Mouse (Mus musculus) lung, embryonic 16.5 days (tissue): ENCODE data around the gene Ackr2. TPM values are rescaled to one million over a fixed set of nuclear protein-coding genes. Genes with fewer than 3 reads are reported as not detected.

Source experiments
- ATAC-seq: fragments of 200-750 bp; cut with Nextera tagmentation; 2 replicates; pipeline ENCODE4 v1.8.0; 2017; ENCODE audit warnings: low read depth, mild to moderate bottlenecking, moderate library complexity
- H3K27ac ChIP-seq: fragments of 300-500 bp; sonication (generic); 2 replicates; pipeline ENCODE4 v1.5.1; 2014; ENCODE audit warnings: mild to moderate bottlenecking, control low read depth, low read length
- H3K27me3 ChIP-seq: fragments of 300-500 bp; sonication (generic); 2 replicates; pipeline ENCODE4 v1.6.1; 2014; ENCODE audit warnings: low read depth, low read length, mixed read lengths; ENCODE audit not compliant: control insufficient read depth, insufficient read depth
- H3K36me3 ChIP-seq: fragments of 300-500 bp; sonication (generic); 2 replicates; pipeline ENCODE4 v1.6.1; 2014; ENCODE audit warnings: low read length; ENCODE audit not compliant: control insufficient read depth, insufficient read depth
- H3K4me1 ChIP-seq: fragments of 300-500 bp; sonication (generic); replicated peaks from 2 replicates; pipeline ENCODE4 v1.6.1; 2014; ENCODE audit warnings: low read length, mixed read lengths; ENCODE audit not compliant: control insufficient read depth, insufficient read depth
- H3K4me2 ChIP-seq: fragments of 300-500 bp; sonication (generic); 2 replicates; pipeline ENCODE4 v1.6.1; 2014; ENCODE audit warnings: low read depth, low read length, control low read depth
- H3K4me3 ChIP-seq: fragments of 300-500 bp; sonication (generic); 2 replicates; pipeline ENCODE4 v1.5.1; 2014; ENCODE audit warnings: mild to moderate bottlenecking, low read length, control low read depth
- H3K9ac ChIP-seq: fragments of 300-500 bp; sonication (generic); 2 replicates; pipeline ENCODE4 v1.6.1; 2014; ENCODE audit warnings: low read length, control low read depth
- H3K9me3 ChIP-seq: fragments of 300-500 bp; sonication (generic); 2 replicates; pipeline ENCODE4 v1.6.1; 2016; ENCODE audit warnings: low read length; ENCODE audit not compliant: control insufficient read depth
- WGBS: fragments of 180-500 bp; shearing (Covaris S2); extraction: QIAGEN DNeasy Blood & Tissue Kit; methylation state at CpG from one replicate; pipeline ENCODE4 v1.1.7; 2014; 5-methylcytosine and 5-hydroxymethylcytosine counted together
- polyA plus RNA-seq: library from polyadenylated mRNA; unstranded; fragments of >200 nt; fragmentation: Nextera tagmentation; extraction: Ambion mirVana; gene quantifications from 2 replicates; pipeline ENCODE4 v1.2.1, GENCODE M21; 2015

Gene Ackr2
- polyA plus RNA-seq, 1 experiment from 2014 or later: 2.9 TPM

DNA sequence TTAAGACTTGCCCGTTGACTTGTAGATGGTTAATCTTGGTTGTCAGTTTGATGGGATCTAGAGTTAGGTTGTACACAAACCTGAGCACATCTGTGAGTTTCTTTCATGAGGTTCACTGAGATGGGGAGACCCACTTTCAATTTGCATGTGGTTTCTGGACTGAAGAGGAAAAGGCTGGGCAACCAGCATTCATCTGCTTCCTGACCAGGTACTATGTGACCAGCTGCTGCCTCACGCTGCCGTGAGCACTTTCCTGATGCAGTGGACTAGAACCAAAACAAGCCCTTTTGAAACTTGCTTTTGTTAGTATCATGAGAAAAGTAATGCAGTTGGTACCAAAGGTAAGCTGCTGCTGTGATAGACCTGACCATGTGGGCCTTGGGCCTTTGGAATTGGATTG, 44.9 kb downstream of the Ackr2 start:
- Histone ChIP-seq H3K9me3 (no peaks in the 10 kb centered on the region), H3K9ac (no peak overlapping the region), H3K27me3 (no peaks in the 10 kb centered on the region), H3K4me3 (no peak overlapping the region), H3K27ac (no peak overlapping the region), H3K4me1 (peaks cover 1% of the 10 kb centered on the region; the same call in 1 of the 2 replicates), H3K4me2 (no peak overlapping the region), H3K36me3 (no peaks in the 10 kb centered on the region)
- WGBS: 86% methylated on average over 3 of the region's 3 CpGs
- no peak for ATAC-seq

DNA sequence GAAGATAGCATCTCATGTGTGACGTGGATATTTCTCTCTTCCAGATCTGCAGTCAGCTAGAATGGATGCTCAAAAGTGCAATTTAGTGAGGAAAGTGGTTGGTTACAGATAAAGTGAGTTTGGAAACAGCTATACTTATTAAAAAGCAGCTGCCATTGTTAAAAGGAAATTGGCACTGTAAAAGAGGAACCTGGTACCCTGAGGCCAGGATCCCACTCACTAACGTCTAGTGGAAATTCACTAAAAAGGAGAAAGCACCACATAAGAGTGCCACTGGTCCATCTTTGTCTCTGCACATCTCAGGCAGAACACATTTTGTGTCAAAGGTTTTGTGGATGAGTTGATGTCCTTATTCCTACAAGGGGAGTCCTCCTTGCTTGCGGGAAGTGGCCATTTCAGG, 45.5 kb downstream of the Ackr2 start:
- Histone ChIP-seq H3K27me3 (no peaks in the 10 kb centered on the region), H3K36me3 (no peaks in the 10 kb centered on the region), H3K9ac (no peak overlapping the region), H3K9me3 (no peaks in the 10 kb centered on the region), H3K27ac (no peak overlapping the region), H3K4me1 (peaks cover 3% of the 10 kb centered on the region; the same call in 1 of the 2 replicates), H3K4me2 (no peak overlapping the region), H3K4me3 (no peak overlapping the region)
- WGBS: 80% methylated on average over 3 of the region's 3 CpGs
- ATAC-seq: no peak

GRCm38 (mm10) chr9:121947784-121948183, 49.6 kb downstream of the Ackr2 start:
- Histone ChIP-seq H3K9ac (no peak overlapping the region), H3K9me3 (no peaks in the 10 kb centered on the region), H3K27ac (no peak overlapping the region), H3K4me1 (peaks cover 16% of the 10 kb centered on the region), H3K36me3 (no peaks in the 10 kb centered on the region), H3K27me3 (no peaks in the 10 kb centered on the region), H3K4me2 (no peak overlapping the region), H3K4me3 (no peak overlapping the region)
- no peak for ATAC-seq
- WGBS: 5% methylated on average over 4 of the region's 4 CpGs

DNA sequence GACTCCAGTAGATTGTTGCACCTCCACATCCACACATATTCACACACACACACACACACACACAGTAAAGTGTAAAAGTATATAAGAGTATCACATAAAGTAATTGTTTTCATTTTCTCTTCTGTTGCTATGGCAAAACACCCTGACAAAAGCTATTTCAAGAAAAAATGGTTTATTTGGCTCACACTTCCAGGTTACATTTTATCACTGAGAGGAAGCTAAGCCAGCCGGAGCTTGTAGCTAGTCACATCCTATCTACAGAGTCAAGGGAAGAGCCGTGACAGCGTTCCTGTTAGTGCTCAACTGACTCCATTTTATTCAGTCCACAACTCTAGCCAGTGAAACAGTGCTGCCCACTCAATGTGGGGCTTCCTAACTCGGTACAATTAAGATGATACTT, 50.3 kb downstream of the Ackr2 start:
- H3K36me3 ChIP-seq: no peaks in the 10 kb centered on the region
- no peak overlapping the region for H3K9ac ChIP-seq
- H3K4me3 ChIP-seq: no peak overlapping the region
- 35% methylated on average over 4 of the region's 4 CpGs for WGBS
- no peaks in the 10 kb centered on the region for H3K9me3 ChIP-seq
- no peak for ATAC-seq
- H3K4me2 ChIP-seq: no peak overlapping the region
- H3K27ac ChIP-seq: no peak overlapping the region
- peaks cover 16% of the 10 kb centered on the region for H3K4me1 ChIP-seq
- no peaks in the 10 kb centered on the region for H3K27me3 ChIP-seq

GRCm38 (mm10) chr9:121950418-121951113, 52.4 kb downstream of the Ackr2 start, which contains the start of gene Fam198a:
Fam198a (plus strand) TSS chr9:121950988.
- peak within 1 kb of the TSS; percentile 66 for H3K9ac ChIP-seq
- H3K9me3 ChIP-seq: no peaks in the 10 kb centered on the region
- H3K27ac ChIP-seq: peak within 1 kb of the TSS; percentile 83
- H3K36me3 ChIP-seq: no peaks in the 10 kb centered on the region
- H3K27me3 ChIP-seq: no peaks in the 10 kb centered on the region
- under 1% methylated on average over 14 of the region's 14 CpGs for WGBS
- peak within 1 kb of the TSS; percentile 36 for H3K4me3 ChIP-seq
- peak within 1 kb of the TSS; percentile 67 for H3K4me2 ChIP-seq
- ATAC-seq: peak; percentile 96
- peaks cover 16% of the 10 kb centered on the region for H3K4me1 ChIP-seq

DNA sequence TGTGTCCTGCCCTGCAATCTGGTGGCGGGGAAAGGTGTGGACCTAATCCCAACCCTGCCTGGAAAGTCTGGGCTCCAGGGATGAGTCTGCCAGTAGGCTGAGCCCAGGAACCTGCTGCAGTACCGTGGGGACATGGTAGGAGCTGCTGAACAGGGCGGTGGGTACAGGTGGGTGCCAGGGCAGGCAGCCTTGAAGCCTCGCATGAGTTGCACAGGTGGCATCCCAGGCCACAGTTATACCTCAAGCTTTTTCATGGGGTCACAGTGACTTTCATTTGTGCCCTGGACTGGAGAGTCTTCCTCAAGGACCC, 52.9 kb downstream of the Ackr2 start:
- Histone ChIP-seq H3K4me1 (peaks cover 16% of the 10 kb centered on the region), H3K27ac (no peak overlapping the region; the same call in none of the 2 replicates), H3K4me3 (peak overlapping the region; percentile 36), H3K9ac (peak overlapping the region; percentile 66), H3K9me3 (no peaks in the 10 kb centered on the region), H3K27me3 (no peaks in the 10 kb centered on the region), H3K36me3 (no peaks in the 10 kb centered on the region), H3K4me2 (peak overlapping the region; percentile 67)
- 19% methylated on average over 4 of the region's 4 CpGs for WGBS
- ATAC-seq: no peak

GRCm38 (mm10) chr9:121952596-121952995, 54.4 kb downstream of the Ackr2 start:
- WGBS: 69% methylated on average over 6 of the region's 6 CpGs
- Histone ChIP-seq H3K9me3 (no peaks in the 10 kb centered on the region), H3K36me3 (no peaks in the 10 kb centered on the region), H3K4me3 (no peak overlapping the region), H3K27ac (no peak overlapping the region), H3K4me1 (peaks cover 16% of the 10 kb centered on the region), H3K27me3 (no peaks in the 10 kb centered on the region), H3K9ac (no peak overlapping the region), H3K4me2 (no peak overlapping the region)
- no peak for ATAC-seq

- Histone ChIP-seq H3K27ac (no peak overlapping the region), H3K9ac (no peak overlapping the region)
Measured at GRCm38 (mm10) chr9:121959966-121960635, 61.9 kb downstream of the Ackr2 start.

More at GRCm38 (mm10) chr9:121959966-121960635, 61.9 kb downstream of the Ackr2 start:
- no peak overlapping the region for H3K4me3 ChIP-seq
- H3K36me3 ChIP-seq: no peaks in the 10 kb centered on the region
- 0 out of 2 replicates have a peak, but pooled peaks cover 3% of the 10 kb centered on the region for H3K4me1 ChIP-seq
- no peaks in the 10 kb centered on the region for H3K9me3 ChIP-seq
- H3K4me2 ChIP-seq: no peak overlapping the region
- 42% methylated on average over 7 of the region's 7 CpGs for WGBS
- ATAC-seq: no peak
- H3K27me3 ChIP-seq: no peaks in the 10 kb centered on the region
